Mouse (Mus musculus) skeletal muscle tissue, adult 2 months (tissue): ENCODE measurements around the gene Olfr678.
"Not testable (repeated sequence)": the region's sequence is repeated elsewhere in the genome, so short reads cannot be mapped to it uniquely, and the experiment has no call there.

ENCODE experiments used
- DNase-seq: peaks from one replicate; pipeline ENCODE4 v3.0.0-alpha.2; 2012; ENCODE audit warnings: low read depth, low spot score

Olfr678 gene

DNA sequence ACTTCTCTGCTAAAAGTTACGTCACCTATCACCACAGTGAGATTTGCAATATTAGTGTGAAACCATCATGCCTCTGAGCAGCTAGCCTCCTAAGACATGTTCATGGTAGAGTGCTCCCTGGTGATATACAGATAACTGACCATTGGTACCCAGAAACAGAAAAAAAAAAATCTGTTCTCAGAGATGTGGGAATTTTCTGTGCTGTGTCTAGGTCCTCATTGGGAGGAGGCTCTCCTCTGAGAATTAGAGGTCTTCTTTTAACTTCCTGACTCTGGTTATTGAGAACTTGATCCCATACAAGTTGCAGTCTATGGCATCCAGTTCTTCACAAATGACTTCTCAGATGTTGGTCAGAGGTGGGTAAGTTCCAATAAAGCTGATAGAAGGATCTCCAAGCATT lies at the start of gene Olfr678:
Gene Olfr678, plus strand, starts transcription at position 301 of the 400 bp plus-strand sequence.
- DNase-seq = no peak

DNA sequence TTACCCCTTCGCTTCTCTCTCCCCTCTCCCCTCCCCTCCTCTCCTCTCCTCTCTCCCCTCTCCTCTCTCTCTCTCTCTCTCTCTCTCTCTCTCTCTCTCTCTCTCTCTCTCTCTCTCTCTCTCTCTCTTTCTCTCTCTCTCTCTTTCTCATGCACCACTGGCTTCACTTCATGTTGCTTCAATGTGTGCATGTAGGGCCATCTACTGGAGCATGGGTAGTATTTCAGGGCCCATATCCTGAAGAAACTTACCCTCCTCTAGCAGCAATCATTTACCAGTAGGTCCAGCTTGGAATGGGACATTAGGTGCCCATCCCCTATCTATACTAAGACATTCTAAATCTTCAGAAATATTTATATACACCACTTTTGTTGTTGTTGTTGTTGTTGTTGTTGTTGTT lies 41.7 kb upstream of the Olfr678 start:
- no peak for DNase-seq

GRCm38 (mm10) chr7:105028360-105028759 lies 35.9 kb upstream of the Olfr678 start, which contains the start of gene Olfr675:
TSS of gene Olfr675 (minus strand) at chr7:105028460.
- no peak for DNase-seq

GRCm38 (mm10) chr7:105032398-105032797 lies 31.9 kb upstream of the Olfr678 start, which contains the start of gene Olfr676:
TSS of gene Olfr676 (plus strand) at chr7:105032698.
- DNase-seq = no peak

DNA sequence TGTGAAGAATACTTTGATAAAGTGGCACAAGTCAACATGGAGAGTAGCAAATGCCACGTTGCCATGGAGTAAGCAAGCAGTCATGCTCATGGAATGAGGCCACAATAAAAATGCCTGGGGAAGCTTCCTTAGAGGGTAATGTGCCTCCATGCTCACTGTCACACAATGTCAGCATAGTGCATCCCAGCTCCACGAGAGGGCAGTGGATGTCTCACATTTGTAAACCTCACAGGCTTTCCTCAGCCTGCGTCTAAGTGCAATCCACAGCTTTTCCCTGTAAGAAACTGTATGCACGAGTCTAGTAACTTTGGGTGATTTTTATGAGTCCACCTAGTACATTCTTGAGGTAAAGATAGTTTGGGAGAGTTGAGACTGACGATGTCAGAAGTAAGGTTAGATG lies 30.4 kb upstream of the Olfr678 start:
- DNase-seq = not testable (repeated sequence)

DNA sequence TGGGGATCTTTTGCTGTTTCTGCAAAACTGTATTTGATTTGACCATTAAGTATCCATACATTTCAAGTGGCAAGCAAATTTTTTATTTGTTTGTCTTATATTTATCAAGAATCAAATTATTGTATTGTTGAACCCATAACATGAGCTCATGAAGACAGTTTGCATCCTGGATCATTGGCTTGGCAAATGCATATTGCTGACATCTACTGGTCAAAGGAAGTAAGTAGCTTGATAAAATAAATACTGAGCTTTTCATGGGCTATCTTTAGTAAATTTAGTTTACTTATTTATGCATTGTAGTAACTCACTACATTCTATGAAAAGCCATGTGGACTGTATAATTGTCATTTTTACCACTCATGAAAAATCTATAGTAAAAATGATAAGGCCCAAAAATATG lies 5.3 kb upstream of the Olfr678 start:
- DNase-seq = no peak

GRCm38 (mm10) chr7:105080905-105081304 lies 16.6 kb downstream of the Olfr678 start, which contains the start of gene Olfr679:
TSS of gene Olfr679 (plus strand) at chr7:105081205.
- no peak for DNase-seq

GRCm38 (mm10) chr7:105092717-105093116 lies 28.4 kb downstream of the Olfr678 start, which contains the start of gene Olfr680-ps1:
TSS of gene Olfr680-ps1 (minus strand) at chr7:105092817.
- not testable (repeated sequence) for DNase-seq

DNA sequence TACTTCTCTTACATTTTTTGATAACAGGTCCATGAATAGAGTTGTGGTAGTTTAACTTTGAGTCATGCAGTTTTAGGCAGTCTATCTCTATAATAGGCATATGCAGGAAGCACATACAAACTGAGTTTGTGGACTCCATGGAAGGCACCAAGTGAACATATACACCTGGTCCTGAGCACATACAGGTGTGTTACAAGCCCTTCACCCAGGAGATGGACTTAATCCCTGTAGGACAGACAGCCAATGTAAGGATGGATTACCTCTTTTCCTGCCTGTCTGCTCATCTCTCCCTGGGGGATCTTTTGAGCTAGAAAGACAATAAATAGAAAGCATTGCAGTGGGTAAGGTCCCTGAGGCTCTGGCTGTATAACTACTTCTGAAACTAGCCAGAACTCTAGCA lies 52.3 kb downstream of the Olfr678 start, which contains the start of gene Olfr681:
Gene Olfr681, plus strand, starts transcription at position 301 of the 400 bp plus-strand sequence.
- no peak for DNase-seq
